Mouse (Mus musculus) intestine, embryonic 15.5 days (tissue): Measurements from ENCODE around the gene Atp2c1. TPM values are rescaled to one million over a fixed set of nuclear protein-coding genes. Genes with fewer than 3 reads are reported as not detected.

Source experiments
- ATAC-seq: fragments of 200-750 bp; cut with Nextera tagmentation; 2 replicates; pipeline ENCODE4 v1.8.0; 2017; ENCODE audit warnings: moderate TSS enrichment, moderate library complexity
- H3K27ac ChIP-seq: fragments of 300-500 bp; sonication (generic); 2 replicates; pipeline ENCODE4 v1.5.1; 2015; ENCODE audit warnings: mild to moderate bottlenecking, inconsistent platforms
- H3K27me3 ChIP-seq: fragments of 300-500 bp; sonication (generic); replicated peaks from 2 replicates; pipeline ENCODE4 v1.6.1; 2015; ENCODE audit warnings: inconsistent platforms
- H3K36me3 ChIP-seq: fragments of 300-500 bp; sonication (generic); 2 replicates; pipeline ENCODE4 v1.6.1; 2015; ENCODE audit warnings: inconsistent platforms
- H3K4me1 ChIP-seq: fragments of 300-500 bp; sonication (generic); replicated peaks from 2 replicates; pipeline ENCODE4 v1.6.1; 2015; ENCODE audit warnings: inconsistent platforms
- H3K4me2 ChIP-seq: fragments of 300-500 bp; sonication (generic); replicated peaks from 2 replicates; pipeline ENCODE4 v1.6.1; 2015; ENCODE audit warnings: mild to moderate bottlenecking, inconsistent platforms
- H3K4me3 ChIP-seq: fragments of 300-500 bp; sonication (generic); replicated peaks from 2 replicates; pipeline ENCODE4 v1.5.1; 2015; ENCODE audit warnings: inconsistent platforms
- H3K9ac ChIP-seq: fragments of 300-500 bp; sonication (generic); 2 replicates; pipeline ENCODE4 v1.6.1; 2015; ENCODE audit warnings: inconsistent platforms
- H3K9me3 ChIP-seq: fragments of 300-500 bp; sonication (generic); 2 replicates; pipeline ENCODE4 v1.6.1; 2016; ENCODE audit warnings: inconsistent platforms
- WGBS: fragments of 180-500 bp; shearing (Covaris S2); methylation state at CpG from one replicate; pipeline ENCODE4 v1.1.7; 2015; 5-methylcytosine and 5-hydroxymethylcytosine counted together
- polyA plus RNA-seq: library from polyadenylated mRNA; unstranded; fragments of >200 nt; fragmentation: Nextera tagmentation; extraction: Ambion mirVana; gene quantifications from 2 replicates; pipeline ENCODE4 v1.2.1, GENCODE M21; 2015

The Atp2c1 gene
- polyA plus RNA-seq, 1 experiment from 2014 or later = 57.0 TPM

GRCm38 (mm10) chr9:105387403-105387802 is 139.7 kb downstream of the Atp2c1 start:
- ATAC-seq = no peak
- Histone ChIP-seq H3K4me2 (no peak overlapping the region), H3K27me3 (no peaks in the 10 kb centered on the region; the same call in 1 of the 2 replicates), H3K9ac (no peak overlapping the region), H3K4me3 (no peak overlapping the region), H3K36me3 (no peaks in the 10 kb centered on the region), H3K4me1 (no peaks in the 10 kb centered on the region), H3K27ac (no peak overlapping the region), H3K9me3 (no peaks in the 10 kb centered on the region)
- WGBS = 78% methylated on average over 5 of the region's 5 CpGs

- Histone ChIP-seq H3K4me2 (no peak overlapping the region), H3K9ac (no peak overlapping the region), H3K27ac (no peak overlapping the region), H3K4me1 (no peaks in the 10 kb centered on the region), H3K36me3 (no peaks in the 10 kb centered on the region), H3K27me3 (no peaks in the 10 kb centered on the region), H3K9me3 (no peaks in the 10 kb centered on the region), H3K4me3 (no peak overlapping the region)
- ATAC-seq = no peak
- WGBS = 87% methylated on average over 8 of the region's 8 CpGs
Measured at GRCm38 (mm10) chr9:105379533-105380145, 147.5 kb downstream of the Atp2c1 start.

GRCm38 (mm10) chr9:105377622-105378021 is 149.5 kb downstream of the Atp2c1 start:
- H3K9me3 ChIP-seq = no peaks in the 10 kb centered on the region
- no peak for ATAC-seq
- no peak overlapping the region for H3K4me3 ChIP-seq
- no peaks in the 10 kb centered on the region for H3K36me3 ChIP-seq
- H3K27me3 ChIP-seq = no peaks in the 10 kb centered on the region
- 66% methylated on average over 3 of the region's 3 CpGs for WGBS
- H3K4me1 ChIP-seq = no peaks in the 10 kb centered on the region
- no peak overlapping the region for H3K4me2 ChIP-seq
- H3K27ac ChIP-seq = no peak overlapping the region
- no peak overlapping the region for H3K9ac ChIP-seq

GRCm38 (mm10) chr9:105376954-105377530 is 150.1 kb downstream of the Atp2c1 start:
- no peak overlapping the region for H3K4me2 ChIP-seq
- no peaks in the 10 kb centered on the region for H3K9me3 ChIP-seq
- no peak overlapping the region for H3K9ac ChIP-seq
- H3K36me3 ChIP-seq = no peaks in the 10 kb centered on the region
- 77% methylated on average over 7 of the region's 7 CpGs for WGBS
- no peak overlapping the region for H3K4me3 ChIP-seq
- H3K27ac ChIP-seq = no peak overlapping the region
- ATAC-seq = no peak
- H3K27me3 ChIP-seq = no peaks in the 10 kb centered on the region
- no peaks in the 10 kb centered on the region for H3K4me1 ChIP-seq

- H3K4me2 ChIP-seq = no peak overlapping the region
Measured at GRCm38 (mm10) chr9:105376411-105376810, 150.7 kb downstream of the Atp2c1 start.

GRCm38 (mm10) chr9:105374361-105374760 is 152.8 kb downstream of the Atp2c1 start:
- no peaks in the 10 kb centered on the region for H3K9me3 ChIP-seq
- H3K9ac ChIP-seq = no peak overlapping the region
- H3K4me2 ChIP-seq = no peak overlapping the region
- ATAC-seq = no peak
- no peak overlapping the region for H3K4me3 ChIP-seq
- H3K27ac ChIP-seq = no peak overlapping the region
- H3K36me3 ChIP-seq = no peaks in the 10 kb centered on the region
- H3K27me3 ChIP-seq = no peaks in the 10 kb centered on the region
- 47% methylated on average over 5 of the region's 5 CpGs for WGBS
- H3K4me1 ChIP-seq = no peaks in the 10 kb centered on the region

More at GRCm38 (mm10) chr9:105376411-105376810, 150.7 kb downstream of the Atp2c1 start:
- Histone ChIP-seq H3K9ac (no peak overlapping the region), H3K4me1 (no peaks in the 10 kb centered on the region), H3K4me3 (no peak overlapping the region), H3K27me3 (no peaks in the 10 kb centered on the region), H3K27ac (no peak overlapping the region), H3K36me3 (no peaks in the 10 kb centered on the region), H3K9me3 (no peaks in the 10 kb centered on the region)
- WGBS = 70% methylated on average over 7 of the region's 7 CpGs
- no peak for ATAC-seq

GRCm38 (mm10) chr9:105368605-105369004 is 158.5 kb downstream of the Atp2c1 start:
- Histone ChIP-seq H3K36me3 (no peaks in the 10 kb centered on the region), H3K27me3 (no peaks in the 10 kb centered on the region), H3K9ac (no peak overlapping the region), H3K4me3 (no peak overlapping the region), H3K9me3 (no peaks in the 10 kb centered on the region), H3K4me2 (no peak overlapping the region), H3K4me1 (no peaks in the 10 kb centered on the region), H3K27ac (no peak overlapping the region)
- 87% methylated on average over 3 of the region's 3 CpGs for WGBS
- ATAC-seq = no peak

- WGBS = 89% methylated on average over 4 of the region's 4 CpGs
- no peaks in the 10 kb centered on the region for H3K4me1 ChIP-seq
Measured at GRCm38 (mm10) chr9:105366199-105366598, 160.9 kb downstream of the Atp2c1 start.

GRCm38 (mm10) chr9:105363520-105364231 is 163.4 kb downstream of the Atp2c1 start:
- H3K27me3 ChIP-seq = no peaks in the 10 kb centered on the region
- no peaks in the 10 kb centered on the region for H3K9me3 ChIP-seq
- 80% methylated on average over 5 of the region's 5 CpGs for WGBS
- no peak overlapping the region for H3K4me3 ChIP-seq
- H3K27ac ChIP-seq = no peak overlapping the region
- H3K4me2 ChIP-seq = no peak overlapping the region
- H3K4me1 ChIP-seq = no peaks in the 10 kb centered on the region
- no peak overlapping the region for H3K9ac ChIP-seq
- no peak for ATAC-seq
- H3K36me3 ChIP-seq = no peaks in the 10 kb centered on the region

More at GRCm38 (mm10) chr9:105366199-105366598, 160.9 kb downstream of the Atp2c1 start:
- H3K27ac ChIP-seq = no peak overlapping the region
- H3K4me2 ChIP-seq = no peak overlapping the region
- H3K36me3 ChIP-seq = no peaks in the 10 kb centered on the region
- no peaks in the 10 kb centered on the region for H3K9me3 ChIP-seq
- H3K9ac ChIP-seq = no peak overlapping the region
- H3K27me3 ChIP-seq = no peaks in the 10 kb centered on the region
- H3K4me3 ChIP-seq = no peak overlapping the region
- ATAC-seq = no peak

GRCm38 (mm10) chr9:105362181-105362580 is 164.9 kb downstream of the Atp2c1 start:
- no peak for ATAC-seq
- H3K9me3 ChIP-seq = no peaks in the 10 kb centered on the region
- H3K27ac ChIP-seq = no peak overlapping the region
- H3K36me3 ChIP-seq = no peaks in the 10 kb centered on the region
- WGBS = 71% methylated on average over 2 of the region's 2 CpGs
- no peaks in the 10 kb centered on the region for H3K4me1 ChIP-seq
- no peak overlapping the region for H3K9ac ChIP-seq
- no peaks in the 10 kb centered on the region for H3K27me3 ChIP-seq
- H3K4me3 ChIP-seq = no peak overlapping the region
- H3K4me2 ChIP-seq = no peak overlapping the region
